Mouse (Mus musculus): ENCODE measurements around the gene Utp14a.

DNA sequence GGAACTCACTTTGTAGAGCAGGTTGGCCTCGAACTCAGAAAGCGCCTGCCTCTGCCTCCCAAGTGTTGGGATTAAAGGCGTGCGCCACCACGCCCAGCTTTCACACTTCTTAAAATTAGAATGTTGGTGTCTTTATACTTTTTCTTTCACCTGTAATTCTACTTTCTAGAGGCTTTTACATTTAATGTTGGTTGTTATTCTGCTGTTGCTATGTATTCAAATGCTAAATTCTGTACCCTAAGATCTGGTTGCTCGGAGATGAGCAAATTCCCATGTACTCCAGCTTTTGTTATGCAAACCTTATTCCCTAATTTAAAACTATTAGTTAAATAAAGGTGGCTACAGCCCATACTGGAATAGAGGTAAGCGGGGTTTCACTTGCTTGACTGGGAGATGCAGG, 34.0 kb upstream of the Utp14a start:
- TF ChIP-seq EP300 (optimal IDR thresholded peaks at IDR 0.05): no peak
- TF ChIP-seq CTCF (IDR thresholded peaks at IDR 0.05; ENCODE audit: low read depth): no peak

Data from stomach, postnatal 0 days (tissue).